Mouse (Mus musculus): ENCODE measurements at regions not wholly inside any gene's neighbourhood (a gene's known extent, or its start where the extent isn't known, plus 50 kb on each side); places are given as distances from the start of the nearest gene placed in this dataset.
A peak's percentile ranks its signal among the peaks of the same experiment; 100 is the strongest.
"Not testable (repeated sequence)": the region's sequence is repeated elsewhere in the genome, so short reads cannot be mapped to it uniquely, and the experiment has no call there.

- not testable (repeated sequence) for DNase-seq
These were observed 112.1 kb upstream of the Sipa1l1 start for GRCm38 (mm10) chr12:82056782-82057611.

GRCm38 (mm10) chr12:82064986-82065385 lies 104.1 kb upstream of the Sipa1l1 start:
- peak; percentile 4 for DNase-seq

GRCm38 (mm10) chr12:82066860-82067259 lies 102.3 kb upstream of the Sipa1l1 start:
- peak; percentile 7 for DNase-seq

GRCm38 (mm10) chr12:82069621-82070020 lies 99.5 kb upstream of the Sipa1l1 start:
- DNase-seq = no peak

GRCm38 (mm10) chr12:82072810-82073465 lies 96.2 kb upstream of the Sipa1l1 start:
- no peak for DNase-seq

- DNase-seq = peak; percentile 46
These were observed 93.5 kb upstream of the Sipa1l1 start for GRCm38 (mm10) chr12:82075479-82076221.

- DNase-seq = peak; percentile 71
These were observed 92.4 kb upstream of the Sipa1l1 start for GRCm38 (mm10) chr12:82076766-82077165.

- DNase-seq = no peak
These were observed 91.2 kb upstream of the Sipa1l1 start for GRCm38 (mm10) chr12:82077945-82078344.

- DNase-seq = no peak
These were observed 90.4 kb upstream of the Sipa1l1 start for GRCm38 (mm10) chr12:82078740-82079139.

GRCm38 (mm10) chr12:82080196-82080880 lies 88.8 kb upstream of the Sipa1l1 start:
- DNase-seq = no peak

- not testable (repeated sequence) for DNase-seq
These were observed 86.5 kb upstream of the Sipa1l1 start for GRCm38 (mm10) chr12:82082596-82082995.

GRCm38 (mm10) chr12:82085771-82086400 lies 83.2 kb upstream of the Sipa1l1 start:
- DNase-seq = no peak

- DNase-seq = no peak
These were observed 82.7 kb upstream of the Sipa1l1 start for GRCm38 (mm10) chr12:82086441-82086840.

GRCm38 (mm10) chr12:82089288-82089687 lies 79.8 kb upstream of the Sipa1l1 start:
- DNase-seq = no peak

GRCm38 (mm10) chr12:82093317-82093716 lies 75.8 kb upstream of the Sipa1l1 start:
- no peak for DNase-seq

GRCm38 (mm10) chr12:82095396-82095795 lies 73.7 kb upstream of the Sipa1l1 start:
- DNase-seq = no peak

GRCm38 (mm10) chr12:82097126-82097525 lies 72.0 kb upstream of the Sipa1l1 start:
- no peak for DNase-seq

- DNase-seq = no peak
These were observed 71.5 kb upstream of the Sipa1l1 start for GRCm38 (mm10) chr12:82097620-82098019.

- no peak for DNase-seq
These were observed 64.9 kb upstream of the Sipa1l1 start for GRCm38 (mm10) chr12:82104211-82104610.

GRCm38 (mm10) chr12:82105184-82106031 lies 63.7 kb upstream of the Sipa1l1 start:
- peak; percentile 38 for DNase-seq

- no peak for DNase-seq
These were observed 53.4 kb upstream of the Sipa1l1 start for GRCm38 (mm10) chr12:82115766-82116165.
